Comparison of ENCODE assay signal across 26 mouse cellular contexts in the genomic region with DNA sequence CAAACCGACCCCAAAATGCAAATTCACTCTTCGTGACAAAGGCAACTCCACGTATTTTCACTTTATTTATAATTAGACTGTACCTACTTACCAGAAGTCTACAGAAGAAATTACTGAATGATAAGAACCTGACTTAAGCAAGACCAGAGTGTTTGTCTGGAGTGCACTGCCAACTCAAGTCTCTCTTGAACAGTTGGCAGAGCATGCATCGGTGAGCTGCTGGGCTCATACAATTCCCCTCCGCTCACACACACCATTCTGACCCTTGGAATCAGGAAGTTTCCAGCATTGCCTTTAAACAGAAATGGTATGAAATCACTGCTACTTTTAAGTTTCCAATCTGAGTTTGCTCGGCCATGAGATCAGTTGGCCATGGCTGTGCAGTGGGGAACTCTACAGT. TPM values are rescaled to one million over a fixed set of nuclear protein-coding genes. Genes with fewer than 3 reads are reported as not detected.
DNase-seq lines count a peak whose midpoint lies in the region; ATAC-seq and TF ChIP-seq lines count a peak whose summit lies in the region.
"Had no signal": no experiment of that assay in that cellular context is flagged by ENCODE, and none has a peak within 500 bp of the region (broad histone marks: within the 10 kb centered on the region; RNA-seq: fewer than 3 reads in every experiment).

No protein-coding gene starts in this region.

- 71% methylated on average over 6 of the region's 6 CpGs for WGBS in kidney, adult 2 months
- 75% methylated on average over 6 of the region's 6 CpGs for WGBS in lung, embryonic 16.5 days
- 95% methylated on average over 6 of the region's 6 CpGs for WGBS in midbrain, embryonic 10.5 days

- peak; percentile 40 for DNase-seq in kidney, adult 2 months
- no peak for DNase-seq in kidney, postnatal 10 days
- DNase-seq in lung, postnatal 14 days, result peak; percentile 20
- peak; percentile 34 to 58 for DNase-seq in lung, postnatal 4 days
- DNase-seq in right cerebral cortex, postnatal 10 days (ENCODE audit: low spot score in 2 of 2), result no peak
- no peak for DNase-seq in layer of hippocampus, adult 11-12 months (ENCODE audit: low spot score)
- no peak for DNase-seq in midbrain, embryonic 10.5 days (ENCODE audit: low spot score)
- DNase-seq: adrenal gland, postnatal 10 days; adrenal gland, postnatal 36 days; cerebellum, adult 18-20 months; cerebellum, adult 9-11 months; cerebellum, postnatal 25 days; forebrain, postnatal 0 days; gastrocnemius, adult 2 months; gastrocnemius, postnatal 14 days; heart, adult 11 months; heart, postnatal 10 days; heart, postnatal 36 days had no signal

- peak; percentile 34; the same call in 1 of the 2 replicates for ATAC-seq in lung, embryonic 16.5 days (ENCODE audit: low read depth)
- ATAC-seq: activated CD4-positive, CD25-positive, alpha-beta regulatory T cell, adult 4 months; forebrain, embryonic 14.5 days; forebrain, postnatal 0 days had no signal

- no peaks in the 10 kb centered on the region for H3K36me3 ChIP-seq in kidney, adult 2 months (ENCODE audit: control insufficient read depth, insufficient read depth, low read length)
- H3K36me3 ChIP-seq in lung, embryonic 16.5 days (ENCODE audit: control insufficient read depth, insufficient read depth, low read length), result no peaks in the 10 kb centered on the region
- H3K36me3 ChIP-seq in midbrain, embryonic 10.5 days, result peaks cover 18% of the 10 kb centered on the region
- H3K36me3 ChIP-seq: embryonic facial prominence, embryonic 12.5 days; embryonic facial prominence, embryonic 15.5 days; heart, embryonic 15.5 days had no signal

- no peak for TF ChIP-seq POLR2A in kidney, adult 2 months (IDR thresholded peaks at IDR 0.05; ENCODE audit: low read depth, low read length)

- H3K9me3 ChIP-seq in lung, embryonic 16.5 days (ENCODE audit: control insufficient read depth, low read length), result no peaks in the 10 kb centered on the region
- no peaks in the 10 kb centered on the region for H3K9me3 ChIP-seq in midbrain, embryonic 10.5 days (replicated peaks)
- H3K9me3 ChIP-seq: embryonic facial prominence, embryonic 12.5 days; embryonic facial prominence, embryonic 15.5 days; heart, embryonic 15.5 days had no signal

- H3K9ac ChIP-seq in lung, embryonic 16.5 days (ENCODE audit: low read length), result no peak overlapping the region
- H3K9ac ChIP-seq: embryonic facial prominence, embryonic 12.5 days; embryonic facial prominence, embryonic 15.5 days; forebrain, postnatal 0 days; heart, embryonic 12.5 days; heart, embryonic 15.5 days; hindbrain, embryonic 14.5 days had no signal

- no peak overlapping the region for H3K4me2 ChIP-seq in lung, embryonic 16.5 days (ENCODE audit: low read depth, low read length)
- H3K4me2 ChIP-seq: embryonic facial prominence, embryonic 12.5 days; embryonic facial prominence, embryonic 15.5 days; heart, embryonic 12.5 days; heart, embryonic 15.5 days; hindbrain, embryonic 14.5 days had no signal

- no peaks in the 10 kb centered on the region for H3K27me3 ChIP-seq in kidney, adult 2 months (replicated peaks; ENCODE audit: control insufficient read depth, insufficient read depth, low read length)
- H3K27me3 ChIP-seq in lung, embryonic 16.5 days (ENCODE audit: control insufficient read depth, insufficient read depth, low read depth, low read length), result no peaks in the 10 kb centered on the region
- no peaks in the 10 kb centered on the region for H3K27me3 ChIP-seq in midbrain, embryonic 10.5 days (ENCODE audit: low read depth, poor library complexity, severe bottlenecking)
- H3K27me3 ChIP-seq: embryonic facial prominence, embryonic 12.5 days; embryonic facial prominence, embryonic 15.5 days; heart, embryonic 12.5 days; heart, embryonic 15.5 days had no signal

- 0 out of 2 replicates have a peak, but pooled peaks cover 6% of the 10 kb centered on the region for H3K4me1 ChIP-seq in kidney, adult 2 months (ENCODE audit: control insufficient read depth, insufficient read depth, low read length)
- H3K4me1 ChIP-seq in lung, embryonic 16.5 days (replicated peaks; ENCODE audit: control insufficient read depth, insufficient read depth, low read length), result no peaks in the 10 kb centered on the region
- H3K4me1 ChIP-seq in midbrain, embryonic 10.5 days, result no peaks in the 10 kb centered on the region
- H3K4me1 ChIP-seq: embryonic facial prominence, embryonic 12.5 days; embryonic facial prominence, embryonic 15.5 days; heart, embryonic 15.5 days had no signal

- H3K27ac ChIP-seq in kidney, adult 2 months (ENCODE audit: insufficient read depth, low read depth, low read length), result no peak overlapping the region
- no peak overlapping the region for H3K27ac ChIP-seq in lung, embryonic 16.5 days (ENCODE audit: low read length)
- H3K27ac ChIP-seq in midbrain, embryonic 10.5 days (replicated peaks), result no peak overlapping the region
- H3K27ac ChIP-seq: embryonic facial prominence, embryonic 12.5 days; embryonic facial prominence, embryonic 15.5 days; gastrocnemius, adult 2 months; heart, embryonic 15.5 days; hindbrain, embryonic 14.5 days had no signal

- no peak for TF ChIP-seq CTCF in kidney, adult 2 months (conservative IDR thresholded peaks at IDR 0.05; ENCODE audit: insufficient read depth, insufficient read length, low read depth, low read length)

- H3K4me3 ChIP-seq in kidney, adult 2 months (ENCODE audit: insufficient read depth, low read depth, low read length), result no peak overlapping the region
- no peak overlapping the region for H3K4me3 ChIP-seq in lung, embryonic 16.5 days (ENCODE audit: low read length)
- H3K4me3 ChIP-seq in midbrain, embryonic 10.5 days, result no peak overlapping the region
- H3K4me3 ChIP-seq: embryonic facial prominence, embryonic 12.5 days; embryonic facial prominence, embryonic 15.5 days; gastrocnemius, adult 2 months; heart, embryonic 12.5 days; heart, embryonic 15.5 days had no signal

RNA-seq across cellular contexts. Expression of gene St3gal3, which starts 36.1 kb away (rescaled TPM):
- polyA plus RNA-seq in kidney, adult 2 months (2012; rRNA removed), result 49.1 and 50.7 TPM in 2 replicates
- polyA plus RNA-seq in lung, embryonic 16.5 days (2015; fragmentation: Nextera tagmentation; extraction: Ambion mirVana), result 6.7 TPM in 2 replicates
- polyA plus RNA-seq in midbrain, embryonic 10.5 days (2016; fragmentation: Nextera tagmentation; extraction: Ambion mirVana), result 7.3 and 7.8 TPM in 2 replicates

Comparison
In these comparisons a context has a peak if more than half of its experiments do, and no peak if none do; other contexts are left out.
1. DNase-seq: peak in kidney, adult 2 months (single experiment), lung, postnatal 14 days (single experiment) and lung, postnatal 4 days (2 of 2); none in kidney, postnatal 10 days (single experiment), right cerebral cortex, postnatal 10 days (0 of 2), layer of hippocampus, adult 11-12 months (single experiment) and midbrain, embryonic 10.5 days (single experiment).